Mouse (Mus musculus) lung, adult 2 months (tissue): ENCODE measurements around the gene Gal. TPM values are rescaled to one million over a fixed set of nuclear protein-coding genes. Genes with fewer than 3 reads are reported as not detected.

Source experiments
- DNase-seq: peaks from one replicate; pipeline ENCODE4 v3.0.0; 2022
- H3K4me1 ChIP-seq: fragments of 200-500 bp; 2 replicates; pipeline ENCODE4 v1.6.1; 2011; ENCODE audit warnings: low read length; ENCODE audit not compliant: control insufficient read depth, insufficient read depth
- H3K4me3 ChIP-seq: fragments of 200-500 bp; replicated peaks from 2 replicates; pipeline ENCODE3; 2011; ENCODE audit warnings: low read depth, mild to moderate bottlenecking, control low read depth, low read length; ENCODE audit errors: extremely low read depth
- CTCF ChIP-seq: fragments of 200-500 bp; IDR thresholded peaks from 2 replicates; pipeline ENCODE4 v1.5.1; 2011; ENCODE audit warnings: mild to moderate bottlenecking, low read length, control low read depth; ENCODE audit not compliant: insufficient read depth
- POLR2A ChIP-seq: fragments of 200-500 bp; IDR thresholded peaks from 2 replicates; pipeline ENCODE4 v1.6.1; 2011; ENCODE audit warnings: low read depth, mild to moderate bottlenecking, control low read depth, low read length, borderline replicate concordance; ENCODE audit errors: extremely low read depth
- WGBS: fragments of 180-500 bp; shearing (Covaris S2); methylation state at CpG from one replicate; pipeline ENCODE4 v1.1.7; 2018; 5-methylcytosine and 5-hydroxymethylcytosine counted together
- polyA plus RNA-seq: library from polyadenylated mRNA; depleted of rRNA; stranded (reverse); fragments of >200 nt; gene quantifications from 2 replicates; pipeline ENCODE4 v1.2.3, GENCODE M21; 2012

The Gal gene
- polyA plus RNA-seq, 1 experiment: 4.0 TPM

DNA sequence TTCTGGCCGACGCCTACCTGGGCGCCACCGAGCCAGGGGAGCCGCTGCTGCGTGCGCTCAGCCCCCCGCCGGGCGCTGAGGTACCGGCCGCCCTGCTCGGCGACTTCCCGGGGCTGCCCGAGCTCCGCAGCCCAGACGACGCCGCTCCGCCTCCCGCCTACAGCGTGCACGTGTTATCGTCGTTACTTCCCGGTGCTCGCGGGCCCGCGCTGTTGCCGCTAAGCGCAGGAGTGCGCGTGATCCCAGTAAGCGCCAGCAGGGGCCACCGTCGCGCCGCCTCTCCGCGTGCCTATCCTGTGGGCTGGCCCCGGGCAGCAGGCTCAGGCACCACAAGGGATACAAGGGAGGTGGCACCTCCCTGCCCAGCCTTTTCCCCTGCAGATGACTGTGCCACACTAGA, 25.3 kb downstream of the Gal start:
- H3K4me1 ChIP-seq: peaks cover 2% of the 10 kb centered on the region; the same call in 1 of the 2 replicates
- WGBS: under 1% methylated on average over 43 of the region's 43 CpGs
- peak overlapping the region; percentile 35 for H3K4me3 ChIP-seq
- TF ChIP-seq CTCF (peak; percentile 53), POLR2A (no peak)
- DNase-seq: peak; percentile 89

DNA sequence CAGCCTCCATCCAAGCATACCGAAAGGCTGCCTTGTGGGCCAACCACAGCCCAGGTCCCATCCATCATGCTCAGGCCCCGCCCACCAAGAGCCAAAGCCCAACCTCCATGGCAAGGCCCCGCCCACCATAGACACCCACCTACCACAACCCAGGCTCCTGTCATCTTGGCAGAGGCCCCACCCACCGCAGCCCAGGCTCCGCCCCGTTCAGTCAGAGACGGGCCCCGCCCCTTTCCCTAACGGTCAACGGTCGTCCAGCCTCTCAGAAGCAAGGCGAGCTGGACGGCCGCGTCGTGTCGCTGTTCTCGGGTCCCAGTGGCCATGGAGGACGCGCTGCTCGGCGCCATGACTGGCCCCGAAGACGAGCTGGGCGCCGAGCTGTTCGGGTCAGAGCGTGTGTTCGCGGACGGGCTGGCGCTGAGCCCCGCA, 25.7 kb downstream of the Gal start, which contains the start of gene Tesmin:
Gene Tesmin (plus strand): TSS at position 229 of the 429 bp plus-strand sequence.
- peak; percentile 70 for DNase-seq
- WGBS: 2% methylated on average over 33 of the region's 33 CpGs
- peak within 1 kb of the TSS; percentile 35 for H3K4me3 ChIP-seq
- TF ChIP-seq CTCF (no peak), POLR2A (no peak; the same call in 1 of the 2 replicates)
- H3K4me1 ChIP-seq: peaks cover 2% of the 10 kb centered on the region; the same call in 1 of the 2 replicates

DNA sequence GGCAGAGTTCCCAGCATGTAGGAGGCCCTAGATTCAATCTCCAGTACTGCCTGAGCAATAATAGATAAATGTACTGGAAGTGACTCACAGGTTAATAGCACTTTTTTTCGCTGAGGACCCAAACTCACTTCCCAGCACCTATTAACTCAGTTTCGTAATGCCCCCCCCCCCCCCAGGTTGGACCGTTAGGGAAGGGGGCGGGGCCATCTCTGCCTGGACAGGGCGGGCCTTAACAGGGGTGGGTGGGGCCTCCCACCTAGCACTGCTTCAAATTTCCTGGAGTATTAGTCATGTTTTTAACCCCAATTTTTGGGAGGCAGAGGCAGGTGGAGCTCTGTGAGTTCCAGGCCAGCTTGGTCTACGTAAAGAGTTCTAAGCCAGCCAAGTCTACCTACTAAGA, 26.3 kb downstream of the Gal start:
- DNase-seq: no peak
- WGBS: 61% methylated on average over 6 of the region's 6 CpGs
- H3K4me3 ChIP-seq: no peak overlapping the region
- H3K4me1 ChIP-seq: peaks cover 2% of the 10 kb centered on the region; the same call in 1 of the 2 replicates
- no peak for TF ChIP-seq POLR2A
- no peak for TF ChIP-seq CTCF

DNA sequence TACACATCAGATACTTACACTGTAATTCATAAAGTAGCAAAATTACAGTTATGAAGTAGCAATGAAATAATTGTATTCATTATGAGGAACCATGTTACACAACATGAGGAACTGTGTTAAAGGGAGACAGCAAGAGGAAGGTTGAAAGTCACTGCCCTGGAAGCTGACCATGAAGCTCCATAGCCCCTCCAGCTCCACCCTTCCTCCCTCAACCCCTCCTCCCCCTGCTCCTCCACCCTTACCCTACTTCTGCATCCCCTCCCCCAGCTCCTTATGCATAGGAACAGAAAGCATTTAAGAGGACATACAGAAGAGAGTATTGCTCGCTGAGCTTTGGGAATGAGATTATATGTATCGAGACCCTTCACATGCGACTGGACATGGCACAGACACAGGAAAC, 35.7 kb downstream of the Gal start:
- no peak for DNase-seq
- Histone ChIP-seq H3K4me1 (peaks cover 12% of the 10 kb centered on the region), H3K4me3 (no peak overlapping the region)
- WGBS: 91% methylated on average over 3 of the region's 3 CpGs
- TF ChIP-seq POLR2A (no peak), CTCF (no peak)

DNA sequence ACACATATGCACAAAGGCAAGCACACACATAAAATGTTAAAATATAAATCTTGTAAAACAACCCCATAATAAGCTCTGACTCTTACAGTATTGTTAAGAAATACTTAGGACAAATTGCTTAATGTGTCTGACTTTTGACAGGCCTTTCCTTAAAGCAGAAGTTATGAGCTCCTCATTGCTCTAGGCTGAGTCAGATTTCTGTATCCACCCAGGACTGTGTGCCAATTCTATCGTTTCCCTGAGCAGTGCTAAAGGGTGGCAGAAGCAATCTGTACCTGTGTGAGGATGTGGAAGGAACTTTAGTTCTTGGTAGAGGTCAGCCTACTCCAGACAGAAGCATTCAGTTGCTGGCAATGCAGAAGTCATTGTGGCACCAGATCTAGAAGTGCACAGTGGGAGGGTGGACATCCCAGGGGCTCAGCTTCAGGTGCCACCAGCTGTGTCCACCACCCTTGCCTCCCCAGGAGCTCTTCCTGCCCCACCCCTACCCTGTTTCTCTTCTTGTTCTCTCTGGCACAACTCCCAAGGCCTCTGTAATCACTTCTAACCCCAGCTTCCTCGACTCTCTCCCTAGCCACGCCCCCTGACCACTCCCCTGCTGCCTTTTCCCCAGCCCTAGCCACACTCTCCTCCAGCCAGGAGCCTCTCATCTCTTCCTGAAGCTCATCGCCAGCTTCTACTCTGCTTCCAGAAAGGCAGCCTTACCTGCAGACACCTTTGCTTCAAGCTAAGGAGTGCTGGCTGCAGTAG, 37.2 kb downstream of the Gal start:
- H3K4me1 ChIP-seq: peaks cover 12% of the 10 kb centered on the region
- no peak overlapping the region for H3K4me3 ChIP-seq
- WGBS: 19% methylated on average over 4 of the region's 4 CpGs
- TF ChIP-seq POLR2A: no peak
- no peak for TF ChIP-seq CTCF
- peak; percentile 57 for DNase-seq

DNA sequence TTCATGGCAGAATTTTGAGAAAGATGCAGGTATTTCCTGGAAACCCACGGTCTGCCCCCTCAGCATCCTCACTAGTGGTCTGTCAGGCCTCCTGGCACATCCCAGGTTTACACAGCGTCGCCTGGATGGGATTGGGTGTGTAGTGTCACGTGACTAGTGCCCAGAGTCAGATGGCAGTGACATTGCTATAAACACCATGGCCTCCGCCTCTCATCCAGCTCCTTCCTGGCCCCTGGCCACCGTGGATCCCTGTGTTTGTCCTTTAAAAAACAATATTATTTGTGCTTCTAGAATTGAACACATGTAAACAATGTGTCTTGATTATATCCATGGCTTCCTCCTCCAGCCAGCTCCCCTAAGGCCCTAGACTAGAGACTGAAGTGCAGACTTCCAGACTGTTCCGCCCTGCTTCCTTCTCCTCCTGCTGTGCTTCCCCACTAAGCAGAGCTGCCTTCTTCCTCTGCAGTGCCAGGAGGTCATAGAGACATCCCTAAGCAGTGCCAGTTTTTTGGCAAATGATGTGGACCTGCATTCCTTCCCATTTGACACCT, 38.3 kb downstream of the Gal start:
- Histone ChIP-seq H3K4me1 (peaks cover 12% of the 10 kb centered on the region), H3K4me3 (no peak overlapping the region)
- TF ChIP-seq CTCF: no peak
- no peak for TF ChIP-seq POLR2A
- peak; percentile 41 for DNase-seq
- 47% methylated on average over 7 of the region's 7 CpGs for WGBS

DNA sequence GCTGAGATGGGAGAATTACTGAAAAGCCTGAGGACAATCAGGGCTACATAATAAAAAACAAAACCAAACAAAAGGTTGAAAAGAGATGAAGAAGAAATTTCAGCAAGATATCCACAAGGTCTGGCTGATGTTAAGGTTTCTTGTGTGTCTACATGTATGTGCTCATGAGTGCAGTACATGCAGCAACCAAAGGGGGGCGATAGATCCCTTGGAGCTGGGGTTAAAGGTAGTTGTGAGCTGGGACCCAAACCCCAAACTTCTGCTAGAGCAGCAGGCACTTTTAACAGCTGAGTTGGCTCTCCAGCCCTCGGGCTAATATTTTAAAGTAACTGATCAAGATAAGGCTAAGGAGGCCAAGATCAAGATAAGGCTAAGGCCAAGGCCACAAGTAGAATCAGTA, 40.3 kb downstream of the Gal start:
- H3K4me1 ChIP-seq: peaks cover 12% of the 10 kb centered on the region
- TF ChIP-seq POLR2A: no peak
- no peak for TF ChIP-seq CTCF
- DNase-seq: no peak
- WGBS: 47% methylated on average over 2 of the region's 2 CpGs
- H3K4me3 ChIP-seq: no peak overlapping the region

DNA sequence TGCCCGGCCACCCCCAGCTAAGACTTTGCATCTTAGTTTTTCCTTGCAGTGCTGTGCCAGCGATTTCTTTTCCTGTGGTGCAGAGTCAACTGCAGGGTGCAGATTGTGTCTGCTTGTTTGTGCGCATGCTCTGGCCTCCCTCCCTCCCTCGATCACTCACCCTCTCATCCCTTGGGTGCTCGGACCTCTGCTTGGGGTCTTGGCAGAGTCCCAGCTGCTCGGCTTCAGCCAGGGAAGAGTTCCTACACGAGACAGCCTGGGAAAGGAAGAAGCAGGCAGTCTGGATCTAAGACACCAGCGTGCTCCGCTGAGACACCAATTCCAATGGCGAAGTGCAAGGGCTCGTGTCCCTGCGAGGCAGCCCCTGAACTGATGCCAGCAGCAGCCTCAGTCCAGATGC, 41.0 kb downstream of the Gal start:
- Histone ChIP-seq H3K4me1 (peaks cover 12% of the 10 kb centered on the region), H3K4me3 (no peak overlapping the region)
- 63% methylated on average over 12 of the region's 12 CpGs for WGBS
- DNase-seq: no peak
- no peak for TF ChIP-seq POLR2A
- TF ChIP-seq CTCF: no peak

DNA sequence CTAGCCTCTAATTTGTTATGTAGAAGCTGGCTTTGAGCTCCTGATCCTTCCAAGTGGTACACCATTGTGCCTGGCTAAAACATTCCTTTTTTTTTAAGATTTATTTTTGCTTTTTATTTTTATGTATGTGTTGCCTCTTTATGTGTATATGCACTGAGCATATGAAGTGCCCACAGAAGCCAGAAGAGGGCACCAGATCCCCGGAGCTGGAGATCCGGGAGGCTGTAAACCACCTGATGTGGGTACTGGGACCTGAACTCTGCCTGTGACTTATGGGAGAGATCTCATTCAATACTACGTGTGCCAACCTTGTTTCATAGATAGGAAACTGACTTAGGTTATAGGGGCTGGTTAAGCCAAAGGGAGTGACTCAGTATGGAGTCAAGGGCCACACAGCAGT, 46.1 kb downstream of the Gal start:
- no peak overlapping the region for H3K4me3 ChIP-seq
- no peak for DNase-seq
- H3K4me1 ChIP-seq: no peaks in the 10 kb centered on the region
- WGBS: 89% methylated on average over 3 of the region's 3 CpGs
- TF ChIP-seq POLR2A (no peak), CTCF (no peak)

DNA sequence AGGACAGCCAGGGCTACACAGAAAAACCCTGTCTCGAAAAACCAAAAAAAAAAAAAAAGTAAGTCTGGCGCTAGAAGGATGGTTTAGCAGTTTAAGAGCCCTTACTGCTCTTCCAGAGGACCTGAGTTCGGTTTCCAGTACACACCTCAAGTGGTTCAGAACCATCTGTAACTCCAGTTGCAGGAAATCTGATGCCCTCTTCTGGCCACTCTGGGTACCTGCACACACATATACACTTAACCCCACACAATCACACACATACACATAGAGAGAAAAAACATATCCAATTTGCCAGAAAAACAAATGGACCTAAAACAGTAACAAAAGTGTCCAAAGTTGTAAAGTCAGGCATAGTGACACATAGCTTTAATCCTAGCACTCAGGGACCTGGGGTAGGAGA, 49.3 kb downstream of the Gal start:
- Histone ChIP-seq H3K4me1 (no peaks in the 10 kb centered on the region), H3K4me3 (no peak overlapping the region)
- no peak for DNase-seq
- WGBS: 96% methylated on average over 3 of the region's 3 CpGs
- TF ChIP-seq CTCF (no peak), POLR2A (no peak)
